Mouse (Mus musculus) lung, postnatal 25 days (tissue): ENCODE measurements around the gene Zfp574.
A peak's percentile ranks its signal among the peaks of the same experiment; 100 is the strongest.
"Not testable (repeated sequence)": the region's sequence is repeated elsewhere in the genome, so short reads cannot be mapped to it uniquely, and the experiment has no call there.

Experiments used
- DNase-seq: peaks from one replicate; pipeline ENCODE4 v3.0.0; 2022; ENCODE audit warnings: low spot score

Zfp574 gene

DNA sequence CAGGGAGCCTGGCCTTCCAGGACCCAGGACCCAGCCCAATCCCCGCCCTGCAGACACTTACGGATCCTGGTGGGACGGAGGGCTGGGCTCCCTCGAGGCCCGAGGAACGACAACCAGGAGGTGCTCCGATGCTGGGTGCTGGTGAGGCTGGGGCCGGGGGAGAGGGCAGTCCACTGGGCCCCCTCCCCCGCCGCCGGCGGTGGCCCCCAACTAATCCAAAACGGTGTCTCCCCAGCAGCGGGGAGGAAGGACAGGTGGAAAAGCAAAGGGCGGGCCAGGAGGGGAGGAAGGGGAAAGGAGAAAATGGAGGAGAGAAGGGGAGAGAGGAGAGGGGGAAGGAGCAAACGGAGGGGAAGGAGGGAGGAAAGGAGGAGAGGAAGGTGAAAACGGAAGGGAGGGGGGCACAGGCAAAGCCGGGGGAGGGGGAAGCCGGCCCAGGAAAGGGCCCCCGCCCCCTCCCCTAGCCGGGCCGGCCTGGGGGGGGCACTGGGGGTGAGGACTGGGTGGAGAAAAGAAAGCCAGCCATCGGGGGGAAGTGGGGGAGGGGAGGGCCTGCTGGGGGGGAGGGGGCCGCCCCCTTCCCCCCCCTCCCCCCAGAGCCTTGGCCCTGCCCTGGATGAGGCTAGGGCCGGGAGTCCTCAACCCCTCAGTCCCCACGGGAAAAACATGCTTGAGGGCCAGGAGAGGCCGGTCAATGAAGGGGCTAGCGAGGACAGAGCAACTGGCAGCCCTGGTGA, at the start of gene Zfp574, which contains the start of gene Grik5:
Gene Zfp574 (plus strand): TSS at position 589 of the 737 bp plus-strand sequence.
Gene Grik5 (minus strand): TSS at position 368 of the 737 bp plus-strand sequence.
- DNase-seq: no peak

DNA sequence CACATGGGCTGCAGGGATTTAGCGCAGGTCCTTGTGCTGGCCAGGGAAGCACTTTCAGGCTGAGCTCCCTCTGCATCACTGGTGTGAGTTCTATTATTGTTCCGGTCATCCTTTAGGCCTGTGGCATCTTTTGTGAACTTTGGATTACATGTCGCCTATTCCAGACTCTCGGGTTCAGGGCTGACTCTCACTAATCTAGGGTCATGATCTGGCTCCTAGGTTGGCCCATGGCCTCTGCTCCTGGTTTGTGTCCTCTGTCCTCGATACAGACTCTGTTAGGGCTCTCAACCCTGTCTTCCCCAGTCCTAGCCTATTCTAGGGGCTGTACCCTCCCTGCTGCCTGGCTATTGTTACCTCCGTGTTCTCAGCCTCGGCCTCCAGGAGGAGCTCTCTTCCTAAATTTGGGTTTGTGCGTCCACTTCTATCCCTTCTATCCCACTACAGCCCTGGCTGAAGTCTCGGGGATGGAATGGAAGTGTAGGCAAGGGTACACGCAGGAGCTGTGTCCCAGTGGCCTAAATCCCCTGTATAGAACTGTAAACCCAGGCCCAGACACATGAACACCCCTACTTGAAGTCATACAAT, 46.4 kb upstream of the Zfp574 start:
- DNase-seq: no peak

DNA sequence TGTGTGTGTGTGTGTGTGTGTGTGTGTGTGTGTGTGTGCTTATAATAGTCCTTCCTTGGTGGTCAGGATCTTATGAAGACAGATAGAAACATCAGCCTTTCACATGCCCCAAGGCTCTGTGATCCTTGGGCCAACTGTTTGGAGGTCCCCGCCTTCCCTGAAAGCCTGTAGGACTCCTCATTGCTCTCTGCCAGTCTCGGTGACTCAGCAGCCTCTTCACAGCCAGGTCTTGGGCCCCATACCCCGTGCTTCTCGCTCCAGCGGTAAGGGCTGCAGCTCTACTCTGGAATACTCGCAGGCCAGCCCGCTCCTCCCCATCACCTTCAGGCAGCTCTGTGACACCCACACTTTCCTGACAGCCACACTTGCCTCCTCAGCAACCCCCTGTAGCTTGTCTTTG, 45.9 kb upstream of the Zfp574 start:
- no peak for DNase-seq

DNA sequence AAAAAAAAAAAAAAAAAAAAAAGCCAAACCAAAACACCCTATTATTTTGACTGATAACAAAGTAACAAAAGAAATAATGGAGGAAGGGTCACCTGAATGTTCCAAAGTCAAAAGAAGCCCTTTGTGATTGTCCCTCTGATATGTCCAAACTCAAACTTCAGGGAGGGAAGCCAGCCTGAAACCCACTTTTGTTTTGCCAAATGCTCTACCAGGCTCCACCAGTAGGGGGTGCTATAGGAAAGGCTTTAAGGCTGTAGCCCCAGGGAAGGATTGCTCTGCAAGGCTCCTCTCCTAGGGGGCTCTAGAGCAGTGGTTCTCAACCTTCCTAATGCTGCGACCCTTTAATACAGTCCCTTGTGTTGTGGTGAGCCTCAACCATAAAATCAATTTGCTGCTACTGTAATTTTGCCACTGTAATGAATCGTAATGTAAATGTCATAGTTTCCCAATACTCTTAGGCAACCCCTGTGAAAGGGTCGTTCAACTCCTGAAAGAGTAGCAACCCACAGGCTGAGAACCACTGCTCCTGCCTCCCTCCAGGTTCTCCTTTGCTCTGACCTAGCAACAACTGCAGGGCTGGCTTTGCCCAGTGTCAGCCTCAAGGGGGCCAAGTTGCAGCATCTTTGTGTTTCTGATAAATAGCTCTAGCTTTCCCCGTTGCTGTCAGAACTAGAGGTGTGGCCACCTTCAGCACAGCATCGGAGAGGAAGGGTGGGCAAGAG, 42.2 kb upstream of the Zfp574 start:
- peak; percentile 68 for DNase-seq

DNA sequence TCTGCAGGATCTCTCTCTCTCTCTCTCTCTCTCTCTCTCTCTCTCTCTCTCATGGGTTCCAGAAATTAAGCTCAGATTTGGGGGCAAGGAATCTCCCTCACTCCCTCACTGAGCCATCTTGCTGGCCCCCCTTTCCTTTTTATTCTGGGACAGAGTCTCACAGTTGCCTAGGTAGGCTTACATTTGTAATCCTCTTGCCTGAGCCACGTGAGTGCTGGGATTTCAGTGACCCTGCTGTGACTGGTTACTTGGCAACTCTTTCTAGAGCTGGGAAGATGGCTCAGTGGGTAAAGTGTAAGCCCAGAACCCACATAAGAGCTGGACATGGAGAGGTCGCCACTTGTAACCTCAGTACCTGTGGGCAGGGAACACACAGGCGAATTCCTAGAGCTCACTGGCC, 40.8 kb upstream of the Zfp574 start:
- no peak for DNase-seq

DNA sequence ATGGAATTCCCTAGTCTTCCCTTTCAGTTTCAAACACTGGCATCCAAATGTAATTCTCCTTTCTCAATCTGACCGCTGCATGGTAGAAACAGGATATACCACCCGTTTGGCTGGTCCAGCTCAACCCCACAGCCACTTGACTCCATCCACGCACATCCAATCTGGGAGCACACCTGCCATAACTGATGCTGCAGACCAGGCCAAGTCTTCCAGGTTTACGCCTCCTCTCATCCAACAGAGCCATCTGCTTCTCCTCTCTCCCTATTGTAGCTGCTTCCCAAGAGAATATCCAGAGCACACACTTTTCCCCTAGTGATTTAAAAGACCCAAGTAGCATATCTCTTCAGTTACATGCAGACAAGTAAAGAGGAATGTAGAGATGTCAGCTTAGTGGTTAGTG, 37.6 kb upstream of the Zfp574 start:
- DNase-seq: no peak

DNA sequence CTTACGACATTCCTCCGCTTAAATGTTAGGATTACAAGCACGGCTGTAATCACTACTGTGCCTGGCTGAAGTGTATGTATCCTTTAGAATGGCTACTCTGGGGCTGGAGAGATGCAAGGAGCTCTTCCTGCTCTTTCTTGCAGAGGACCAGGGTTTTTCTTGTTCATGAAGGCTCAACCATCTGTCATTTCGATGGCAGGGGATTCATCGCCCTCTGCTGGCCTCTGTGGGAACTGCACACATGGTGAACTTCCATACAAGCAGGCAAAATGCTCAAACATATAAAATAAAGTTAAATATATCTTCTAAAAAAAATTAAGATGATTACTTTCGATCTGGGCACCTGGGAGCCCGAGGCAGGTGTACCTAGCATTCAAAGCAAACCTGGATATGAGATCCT, 36.5 kb upstream of the Zfp574 start:
- DNase-seq: peak; percentile 32

DNA sequence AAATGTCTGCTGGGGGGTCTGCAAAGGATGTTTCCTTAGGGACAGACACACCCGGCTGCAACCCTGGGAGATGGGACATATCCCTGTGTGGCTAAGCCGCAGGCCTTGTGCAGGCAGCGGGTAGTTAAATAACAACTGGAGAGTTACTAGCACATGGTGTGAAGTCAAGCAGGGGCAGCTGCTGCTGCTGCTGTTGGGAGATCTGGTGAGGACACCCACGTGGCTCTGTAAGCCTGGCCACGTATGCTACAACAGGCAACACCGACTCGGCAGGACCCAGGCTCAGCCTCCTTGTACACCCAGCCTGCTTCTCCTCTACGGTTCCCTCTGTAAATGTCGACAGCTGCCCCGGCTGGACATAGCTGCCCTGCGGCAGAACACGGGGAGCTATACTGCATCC, 30.4 kb upstream of the Zfp574 start:
- no peak for DNase-seq

DNA sequence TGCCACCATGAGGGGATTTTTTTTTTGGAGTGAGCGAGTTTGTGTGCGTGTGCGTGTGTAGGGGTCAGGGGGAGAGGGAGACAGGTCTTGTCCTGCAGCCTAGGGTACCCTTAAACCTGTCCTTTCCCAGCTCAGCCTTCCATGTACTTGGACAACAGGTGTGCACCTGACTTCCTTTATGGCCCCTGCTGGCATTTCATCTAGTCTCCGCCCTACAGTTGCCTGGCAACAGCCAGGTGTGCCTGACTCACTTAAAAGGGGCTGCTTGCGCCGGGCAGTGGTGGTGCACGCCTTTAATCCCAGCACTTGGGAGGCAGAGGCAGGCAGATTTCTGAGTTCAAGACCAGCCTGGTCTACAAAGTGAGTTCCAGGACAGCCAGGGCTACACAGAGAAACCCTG, 27.8 kb upstream of the Zfp574 start:
- not testable (repeated sequence) for DNase-seq

DNA sequence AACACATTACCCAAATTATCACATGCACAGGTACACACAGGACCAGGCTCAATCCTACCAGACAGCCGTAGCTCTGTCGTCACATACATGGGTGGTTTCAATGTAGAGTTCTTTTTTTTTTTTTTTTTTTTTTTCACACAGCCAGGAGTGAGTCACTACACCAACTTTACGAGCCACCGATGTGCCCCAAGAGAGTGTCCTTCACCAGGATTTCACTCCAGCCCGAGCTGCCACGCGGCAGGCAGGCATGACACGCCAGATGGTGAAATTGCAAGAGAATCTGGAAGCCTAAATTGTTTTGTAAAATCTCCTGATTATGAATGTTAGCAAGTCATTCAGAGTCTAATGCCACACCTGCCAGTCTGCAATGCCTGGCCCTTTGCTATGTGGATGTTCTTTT, 25.0 kb upstream of the Zfp574 start:
- DNase-seq: no peak

DNA sequence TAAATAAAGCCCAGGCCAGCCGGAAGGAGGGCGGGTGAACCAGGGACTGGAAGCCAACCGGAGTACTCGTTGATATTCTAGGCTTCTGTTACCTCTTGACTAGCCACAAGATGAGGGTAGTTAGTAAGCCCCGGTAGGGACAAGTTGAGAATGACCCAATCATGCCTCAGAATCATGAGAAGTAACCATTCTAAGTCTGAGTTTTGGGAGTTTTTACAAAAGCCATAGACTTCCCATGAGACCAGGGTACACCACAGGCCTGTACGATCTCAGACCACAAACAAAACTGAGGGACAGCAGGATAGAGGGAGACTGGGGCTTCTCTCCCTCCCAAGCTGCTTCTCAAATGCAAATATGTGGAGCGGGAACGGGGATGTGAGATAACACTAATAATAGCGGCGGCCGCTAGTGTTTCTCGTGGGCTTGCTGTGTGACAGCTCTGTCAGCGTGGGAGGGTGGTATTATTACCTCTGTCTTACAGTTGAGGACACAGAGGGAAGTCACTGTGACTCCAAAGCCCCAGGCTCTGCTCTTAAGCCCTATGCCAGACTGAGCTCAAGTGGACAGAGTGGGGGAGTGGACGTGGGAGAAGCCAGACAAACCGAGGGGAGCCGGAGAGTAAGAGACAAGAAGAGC, 23.0 kb upstream of the Zfp574 start:
- DNase-seq: no peak

DNA sequence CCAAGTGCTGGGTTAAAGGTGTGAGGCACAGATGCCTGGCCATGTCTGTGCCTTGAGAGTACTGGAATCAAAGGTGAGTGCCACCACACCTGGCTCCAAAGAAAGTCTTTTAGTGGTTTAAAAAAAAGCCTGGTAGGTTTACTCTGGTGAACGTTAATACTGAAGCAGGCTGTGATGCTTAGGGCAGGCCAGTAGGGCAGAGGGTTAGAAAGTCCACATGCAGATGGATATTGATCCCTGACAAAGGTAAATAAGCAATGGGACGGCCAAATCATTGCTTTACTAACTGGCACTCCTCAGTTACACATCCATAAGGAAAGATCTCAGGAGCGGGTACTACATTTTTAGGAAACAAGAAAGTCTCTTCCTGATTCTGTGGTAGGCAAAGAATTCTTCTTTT, 19.8 kb upstream of the Zfp574 start:
- no peak for DNase-seq

DNA sequence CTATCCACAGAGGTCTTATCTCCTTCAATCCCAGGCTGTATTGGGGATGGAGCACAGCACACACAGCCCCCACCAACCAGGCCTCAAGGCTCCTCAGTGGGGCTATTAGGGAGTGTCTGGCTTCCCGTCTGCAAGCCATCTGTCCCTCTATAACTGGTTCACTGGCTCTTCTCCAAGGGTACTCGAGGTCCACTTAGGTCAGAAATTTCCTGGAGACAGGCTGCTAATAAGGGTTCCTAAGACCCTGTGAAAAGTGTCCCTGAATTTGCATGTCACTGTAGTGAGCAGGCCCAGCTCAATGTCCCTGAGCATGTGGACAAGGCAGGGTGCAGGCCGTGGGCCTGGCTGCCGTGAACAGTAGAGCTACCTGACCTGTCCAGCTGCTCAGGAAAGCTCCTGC, 15.4 kb upstream of the Zfp574 start:
- peak; percentile 15 for DNase-seq

DNA sequence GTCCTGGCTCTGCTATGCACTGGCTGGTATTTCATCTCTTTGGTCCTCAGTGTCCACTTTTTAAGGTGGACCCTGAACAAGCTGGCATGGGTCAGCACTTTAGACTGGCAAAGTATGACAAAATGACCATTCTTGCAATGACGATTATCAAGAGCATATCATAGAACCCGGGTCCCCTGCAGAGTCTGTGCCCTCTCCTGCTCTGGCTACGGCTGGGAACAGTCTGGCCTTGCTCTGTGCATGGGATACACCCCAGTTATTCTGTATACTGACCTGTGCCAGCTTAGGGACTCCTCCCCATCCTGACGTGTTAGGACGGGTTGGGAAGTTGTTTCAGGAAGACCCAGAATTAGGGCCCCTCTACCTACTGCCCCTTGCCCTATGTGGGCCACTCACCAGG, 14.5 kb upstream of the Zfp574 start:
- no peak for DNase-seq

DNA sequence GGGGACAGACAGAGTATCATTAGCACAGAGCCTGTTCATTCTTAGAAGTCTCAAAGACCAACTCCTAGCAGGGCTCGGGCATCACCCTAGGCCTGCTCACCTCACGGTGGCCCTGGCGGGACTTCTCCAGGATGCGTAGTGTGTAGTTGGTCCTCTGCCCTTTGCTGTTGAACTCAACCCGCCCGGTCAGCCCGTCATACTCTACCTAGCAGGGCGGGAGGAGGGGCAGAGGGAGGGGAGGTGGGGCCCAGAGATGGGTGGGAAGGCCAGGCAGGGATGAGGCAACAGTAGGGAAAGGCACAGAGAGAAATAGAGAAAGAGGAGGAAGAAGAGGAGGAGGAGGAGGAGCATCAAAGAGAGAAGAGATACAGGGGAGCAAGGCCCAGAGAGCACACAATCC, 14.0 kb upstream of the Zfp574 start:
- no peak for DNase-seq

DNA sequence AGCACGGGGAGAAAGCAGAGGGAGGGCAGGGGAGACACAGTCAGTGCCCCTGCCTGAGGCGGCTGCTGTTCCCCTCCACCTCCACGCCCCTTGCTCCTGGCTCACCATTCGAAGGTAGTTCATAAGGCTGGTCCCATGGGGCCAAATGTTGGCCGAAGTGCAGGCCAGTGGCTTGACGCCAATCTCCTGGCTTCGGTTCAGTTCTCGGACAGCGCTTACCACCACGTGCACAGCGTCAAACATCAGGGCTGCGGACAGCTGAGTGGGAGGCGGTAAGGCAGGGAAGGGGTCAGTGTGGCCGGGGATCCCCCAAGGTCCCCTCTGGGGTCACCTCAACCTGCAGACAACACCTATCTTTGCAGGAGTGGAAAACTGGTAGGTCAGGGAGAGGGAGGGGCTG, 13.5 kb upstream of the Zfp574 start:
- DNase-seq: no peak

DNA sequence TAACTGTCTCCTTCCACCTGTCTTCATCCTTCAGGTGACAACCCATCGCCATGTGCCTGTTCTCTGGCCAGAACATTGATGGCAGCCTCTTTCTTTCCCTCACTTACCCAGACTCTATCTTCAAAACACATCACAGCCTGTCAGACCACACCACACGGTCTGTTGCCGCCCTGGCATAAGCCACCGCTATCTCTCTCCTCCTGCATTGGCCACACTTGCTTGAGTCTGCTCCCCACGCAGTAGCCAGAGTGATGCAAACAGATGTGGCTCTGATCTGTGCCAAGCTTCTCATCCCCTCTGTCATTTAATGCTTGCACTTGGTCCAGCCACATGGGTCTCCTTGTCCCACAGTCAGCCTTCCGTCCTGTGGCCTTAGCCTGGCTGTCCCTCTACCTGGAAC, 9.0 kb upstream of the Zfp574 start:
- DNase-seq: no peak

DNA sequence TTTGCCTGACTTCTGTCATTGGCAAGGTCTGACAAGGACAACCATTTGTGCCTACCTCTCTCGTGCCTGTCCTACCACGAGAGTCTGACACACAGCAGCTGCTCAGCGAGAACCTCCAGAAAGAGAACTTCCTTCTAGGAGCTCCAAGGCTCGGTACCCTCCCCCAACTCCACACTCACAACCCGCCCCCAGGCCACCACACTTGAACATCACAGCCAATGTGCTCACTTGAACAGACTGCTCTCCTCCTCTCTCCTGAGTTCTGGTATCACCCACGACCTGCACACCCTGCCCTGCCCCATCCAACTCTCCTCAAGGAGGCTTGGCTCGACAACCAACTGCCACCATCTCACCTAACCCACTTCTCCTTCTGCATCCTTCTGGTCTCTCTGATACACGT, 8.5 kb upstream of the Zfp574 start:
- DNase-seq: no peak

DNA sequence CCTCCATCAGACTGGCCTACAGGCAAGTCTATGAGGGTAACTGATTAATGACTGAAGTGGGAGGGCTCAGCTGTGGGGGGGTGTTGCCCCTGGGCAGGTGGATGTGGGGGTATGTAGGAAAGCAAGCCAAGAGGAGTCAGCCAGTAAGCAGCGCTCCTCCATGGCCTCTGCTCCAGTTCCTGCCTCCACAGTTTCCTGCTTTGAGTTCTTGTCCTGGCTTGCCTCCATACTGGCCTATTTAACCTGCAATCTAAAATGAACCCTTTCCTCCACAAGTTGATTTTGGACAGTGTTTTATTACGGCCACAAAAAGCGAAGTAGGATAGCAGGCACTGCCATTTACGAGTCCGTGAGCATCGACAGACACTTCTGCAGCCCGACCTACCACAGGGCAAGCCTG, 5.0 kb upstream of the Zfp574 start:
- DNase-seq: no peak

DNA sequence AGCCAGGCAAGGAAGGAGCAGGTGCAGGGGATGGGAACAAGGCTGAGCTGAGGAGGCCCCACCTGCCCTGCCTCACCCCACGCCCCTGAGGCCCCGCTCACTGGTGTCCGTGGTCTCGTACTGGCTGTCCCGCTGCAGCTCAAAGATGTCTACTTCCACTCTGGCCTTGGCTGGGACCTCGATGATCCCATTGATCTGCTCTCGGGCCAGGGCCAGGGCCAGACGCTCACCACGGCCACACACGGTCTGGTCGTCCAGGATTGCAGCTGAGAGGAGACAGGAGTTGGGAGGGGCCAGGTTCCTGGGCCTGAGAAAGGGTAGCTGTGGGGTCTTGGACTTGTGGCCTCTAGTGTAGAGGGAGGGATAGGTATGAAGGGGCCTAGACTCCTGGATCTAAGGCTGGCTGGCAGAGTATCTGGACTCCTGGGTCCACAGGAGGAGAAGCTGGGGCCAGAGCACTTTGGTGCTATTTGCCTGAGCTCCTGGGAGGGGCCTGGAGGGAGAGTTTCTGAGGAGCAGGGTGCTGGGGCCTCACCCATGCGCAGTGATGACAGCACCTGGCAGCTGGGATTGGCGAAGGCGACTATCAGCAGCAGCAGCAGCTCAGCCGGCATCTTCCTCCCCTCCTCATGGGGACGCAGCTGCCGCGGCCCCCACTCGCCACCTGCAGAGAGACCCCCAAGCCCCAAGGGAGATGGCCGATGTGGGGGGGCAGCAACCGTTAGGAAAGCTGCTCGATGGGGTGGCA, 4.3 kb upstream of the Zfp574 start:
- no peak for DNase-seq

DNA sequence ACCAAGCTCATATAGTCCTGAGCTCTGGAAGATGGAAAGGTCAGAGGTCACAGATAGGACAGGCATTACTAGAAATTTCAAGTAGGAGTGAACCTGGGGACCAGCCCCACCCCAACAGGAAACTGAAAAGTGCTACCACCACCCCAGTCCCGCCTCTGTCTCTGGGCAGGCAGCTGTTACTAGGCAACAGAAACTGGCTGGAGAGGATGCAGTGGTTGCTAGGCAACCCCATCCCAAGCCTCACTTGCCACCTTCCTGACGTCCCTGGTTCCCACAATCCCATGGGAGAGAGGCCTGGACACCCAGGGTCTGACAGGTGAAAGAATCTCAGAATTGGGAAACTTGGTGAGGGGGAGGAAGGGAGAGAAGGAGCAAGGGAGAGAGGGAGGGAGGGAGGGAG, 3.6 kb upstream of the Zfp574 start:
- no peak for DNase-seq

DNA sequence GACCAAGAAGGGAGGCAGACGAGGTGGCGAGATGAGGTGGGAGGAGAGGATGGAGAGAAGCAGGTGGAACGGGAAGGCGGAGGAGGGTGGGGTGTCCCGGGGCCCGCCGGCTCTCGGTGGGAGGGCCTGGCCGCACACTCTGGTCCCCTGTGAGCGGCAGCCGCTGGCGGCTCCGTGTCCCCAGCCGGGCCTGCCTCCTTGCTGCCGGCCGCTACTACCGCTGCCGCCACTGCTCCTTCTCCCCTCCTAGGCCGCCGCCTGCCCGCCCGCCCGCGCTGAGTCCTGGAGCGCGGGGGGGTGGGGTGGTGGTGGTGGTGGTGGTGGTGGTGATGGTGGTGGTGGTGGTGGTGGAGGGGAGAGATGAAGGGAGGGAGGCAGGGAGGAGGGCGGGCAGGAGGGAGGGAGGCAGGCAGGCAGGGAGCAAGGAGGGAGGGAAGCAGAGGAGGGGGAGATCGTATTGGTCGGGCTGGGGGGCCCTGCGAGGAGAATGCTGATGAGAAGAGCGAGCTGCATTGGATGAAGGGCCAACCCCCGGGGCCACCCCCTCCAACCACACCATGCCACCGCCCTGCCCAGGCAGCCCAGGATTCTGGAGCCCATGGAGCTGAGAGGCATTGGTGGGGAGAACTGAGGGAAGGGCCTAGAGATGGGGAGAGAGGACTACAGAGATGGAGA, 486 bp downstream of the Zfp574 start:
- no peak for DNase-seq
